Mouse (Mus musculus) layer of hippocampus, postnatal 14 days (tissue): ENCODE data around the gene Dnase2a. TPM values are rescaled to one million over a fixed set of nuclear protein-coding genes. Genes with fewer than 3 reads are reported as not detected.
"Not testable (repeated sequence)": the region's sequence is repeated elsewhere in the genome, so short reads cannot be mapped to it uniquely, and the experiment has no call there.

Experiments used
- DNase-seq, 2 experiments: peaks; one replicate each; pipeline ENCODE4 v3.0.0; 2021 to 2022; ENCODE audit warnings: low spot score in 2 of 2, mixed read lengths in 1 of 2
- total RNA-seq, 2 experiments: library from RNA; stranded (reverse); gene quantifications; 2 replicates each; pipeline ENCODE4 v1.2.3; 2021

Dnase2a gene
- total RNA-seq, 2 experiments from 2014 or later, result 4.0 TPM

DNA sequence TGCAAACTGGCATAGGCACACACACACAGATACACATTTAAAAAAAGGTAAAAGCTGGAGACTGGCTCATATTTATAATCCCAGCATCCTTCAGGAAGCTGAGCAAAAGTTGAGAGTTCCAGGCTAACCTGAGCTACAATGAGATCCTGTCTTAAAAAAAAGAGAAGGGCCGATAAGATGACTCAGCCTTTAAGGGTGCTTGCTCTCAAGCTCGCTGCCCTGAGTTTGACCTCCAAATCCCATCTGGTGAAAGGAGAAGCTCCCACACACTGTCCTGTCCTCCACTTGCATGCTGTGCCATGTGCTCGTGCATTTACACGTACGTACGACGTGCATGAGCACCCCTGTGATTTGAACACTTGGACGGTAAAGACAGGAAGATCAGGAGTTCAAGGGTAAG, 867 bp upstream of the Dnase2a start:
- no peak for DNase-seq

DNA sequence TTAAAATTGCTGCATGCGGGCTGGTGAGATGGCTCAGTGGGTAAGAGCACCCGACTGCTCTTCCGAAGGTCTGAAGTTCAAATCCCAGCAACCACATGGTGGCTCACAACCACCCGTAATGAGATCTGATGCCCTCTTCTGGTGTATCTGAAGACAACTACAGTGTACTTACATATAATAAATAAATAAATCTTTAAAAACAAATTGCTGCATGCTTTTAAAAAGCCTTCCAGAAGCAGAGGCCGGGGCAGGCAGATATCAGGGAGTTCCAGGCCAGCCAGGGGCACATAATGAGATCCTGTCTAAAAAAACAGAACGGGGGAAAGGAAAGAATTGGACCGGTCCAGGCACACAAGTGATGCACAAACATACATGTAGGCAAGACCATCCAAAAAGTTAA, 381 bp upstream of the Dnase2a start:
- DNase-seq, result not testable (repeated sequence)

- no peak for DNase-seq
Measured at GRCm38 (mm10) chr8:84909162-84909767, 905 bp downstream of the Dnase2a start.

- no peak for DNase-seq
Measured at GRCm38 (mm10) chr8:84909949-84910348, 1.6 kb downstream of the Dnase2a start.

DNA sequence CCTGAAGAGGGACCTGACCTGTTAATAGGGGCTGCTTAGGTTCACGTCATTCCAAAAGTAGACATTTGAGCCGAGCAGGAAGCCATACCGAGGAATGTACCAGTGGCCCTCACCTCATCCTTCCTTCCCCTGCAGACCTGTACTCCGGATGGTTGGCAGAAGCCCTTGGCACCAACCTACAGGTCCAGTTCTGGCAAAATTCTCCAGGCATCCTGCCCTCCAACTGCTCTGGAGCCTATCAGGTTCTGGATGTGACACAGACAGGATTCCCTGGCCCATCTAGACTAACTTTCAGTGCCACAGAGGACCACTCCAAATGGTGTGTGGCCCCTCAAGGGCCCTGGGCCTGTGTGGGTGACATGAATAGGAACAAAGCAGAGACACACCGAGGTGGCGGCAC, 2.2 kb downstream of the Dnase2a start:
- DNase-seq, result no peak

- DNase-seq, result no peak
Measured at GRCm38 (mm10) chr8:84911854-84912253, 3.5 kb downstream of the Dnase2a start.

- DNase-seq, result no peak
Measured at GRCm38 (mm10) chr8:84912391-84912790, 4.0 kb downstream of the Dnase2a start.

DNA sequence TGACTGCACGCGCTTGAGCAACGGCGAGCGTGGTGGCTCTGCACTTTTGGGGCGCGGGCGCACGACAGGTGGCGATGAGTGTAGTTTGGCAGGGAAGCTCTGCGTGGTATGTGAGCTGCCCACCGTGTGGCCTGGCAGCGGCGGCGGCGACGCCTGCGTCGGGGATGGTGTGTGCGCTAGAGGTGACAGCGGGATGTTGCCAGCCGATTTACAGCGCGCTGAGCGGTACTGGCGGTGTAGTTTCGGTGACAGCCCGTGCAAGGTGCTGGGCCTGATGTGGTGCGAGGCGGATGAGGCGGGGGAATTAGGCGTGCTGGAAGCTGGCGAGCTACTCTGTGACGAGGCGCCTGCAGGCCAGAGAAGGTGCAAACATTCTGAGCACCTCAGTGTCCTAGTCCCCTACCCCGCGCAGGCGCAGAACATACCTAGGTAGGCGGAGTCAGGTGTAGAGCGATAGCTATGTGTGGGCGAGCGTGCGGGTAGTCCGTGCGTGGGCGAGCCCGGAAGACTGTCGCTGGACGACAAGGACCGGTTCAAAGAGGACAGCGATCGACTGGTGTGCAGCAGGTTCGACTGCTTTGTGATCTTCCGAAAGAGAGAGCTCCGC, 4.6 kb downstream of the Dnase2a start:
- DNase-seq, result peak; percentile 56 to 57

DNA sequence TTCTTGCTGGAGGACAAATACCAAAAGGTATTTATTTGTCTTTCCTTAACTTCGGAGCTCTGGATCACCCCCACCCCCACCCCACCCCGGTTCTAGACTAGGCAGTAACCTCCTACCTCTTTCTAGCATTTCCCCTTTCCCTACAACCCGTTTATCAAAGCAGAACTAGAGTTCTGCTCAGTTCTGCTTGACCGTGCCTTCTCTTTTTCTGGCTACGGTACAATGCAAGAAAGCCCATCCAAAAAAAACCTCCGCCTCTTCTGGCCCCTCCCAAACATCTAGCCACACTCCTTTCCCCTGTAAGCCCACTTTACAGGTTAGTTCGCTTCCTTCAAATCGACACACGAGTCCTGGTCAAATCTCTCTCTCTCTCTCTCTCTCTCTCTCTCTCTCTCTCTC, 5.1 kb downstream of the Dnase2a start:
- no peak for DNase-seq

GRCm38 (mm10) chr8:84913960-84914359, 5.6 kb downstream of the Dnase2a start:
- no peak for DNase-seq

- DNase-seq, result no peak
Measured at GRCm38 (mm10) chr8:84915269-84915668, 6.9 kb downstream of the Dnase2a start.

GRCm38 (mm10) chr8:84917781-84918180, 9.4 kb downstream of the Dnase2a start:
- DNase-seq, result no peak

DNA sequence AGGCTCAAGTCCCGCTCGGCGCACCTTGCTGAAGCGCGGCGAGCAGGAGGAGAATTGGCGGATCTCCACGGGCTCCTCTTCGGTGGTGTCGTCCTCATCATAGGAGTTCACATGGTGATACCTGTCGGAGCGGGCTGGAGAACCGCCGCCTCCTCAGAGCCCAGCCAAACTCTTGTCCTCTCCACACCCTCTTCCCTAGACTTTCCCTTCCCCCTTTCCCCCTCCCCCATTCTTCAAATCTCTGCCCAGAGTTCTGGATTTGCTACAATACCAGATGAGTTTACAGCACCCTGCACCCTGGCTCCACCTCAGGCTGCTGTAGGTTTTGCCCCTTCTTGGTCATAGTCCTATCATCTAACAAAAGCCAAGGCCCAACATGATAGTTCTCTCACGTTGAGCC, 10.3 kb downstream of the Dnase2a start:
- no peak for DNase-seq

DNA sequence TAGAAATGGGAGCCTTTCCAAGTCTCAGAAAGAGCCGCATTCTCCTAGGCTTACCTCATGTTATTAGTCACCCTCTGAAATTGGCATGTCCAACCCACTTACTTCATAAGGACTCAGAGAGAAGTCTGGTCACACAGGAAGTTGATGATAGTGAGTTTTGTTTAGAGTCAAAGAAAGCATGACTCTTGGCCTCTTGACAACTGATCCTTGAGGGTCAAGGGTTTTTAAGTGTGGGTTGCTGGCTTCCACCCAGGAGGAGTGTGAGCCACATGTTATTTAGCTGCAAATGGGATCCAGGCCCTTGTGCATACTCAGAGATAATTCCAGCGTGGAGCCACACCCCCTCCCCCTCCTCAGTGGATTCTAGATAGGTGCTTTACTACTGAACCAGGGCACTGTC, 13.2 kb downstream of the Dnase2a start:
- no peak for DNase-seq

- DNase-seq, result no peak
Measured at GRCm38 (mm10) chr8:84925557-84925956, 17.2 kb downstream of the Dnase2a start.

DNA sequence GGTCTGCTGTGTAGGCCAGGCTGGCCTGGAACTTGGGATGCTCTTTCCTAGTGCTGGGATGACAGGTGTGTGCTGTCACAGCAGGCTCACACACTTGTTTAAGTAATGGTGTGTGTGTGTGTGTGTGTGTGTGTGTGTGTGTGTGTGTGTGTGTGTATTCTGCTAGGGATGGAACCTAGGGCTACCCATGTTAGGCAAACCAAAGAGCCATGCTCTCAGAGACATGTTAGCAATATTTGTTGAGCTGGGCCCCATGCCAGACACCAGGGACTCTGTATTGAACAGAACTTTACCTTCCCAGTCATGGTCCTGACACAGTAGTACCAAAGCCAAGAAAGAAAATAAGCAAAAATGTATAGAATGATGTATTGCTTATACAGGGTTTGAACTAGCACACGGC, 19.2 kb downstream of the Dnase2a start:
- no peak for DNase-seq

- DNase-seq, result peak; percentile 70 to 71
Measured at GRCm38 (mm10) chr8:84928456-84929306, 20.3 kb downstream of the Dnase2a start.

GRCm38 (mm10) chr8:84930582-84930981, 22.2 kb downstream of the Dnase2a start:
- no peak for DNase-seq

GRCm38 (mm10) chr8:84933767-84934559, 25.6 kb downstream of the Dnase2a start:
- no peak for DNase-seq

GRCm38 (mm10) chr8:84934860-84935259, 26.5 kb downstream of the Dnase2a start:
- DNase-seq, result no peak

- no peak for DNase-seq
Measured at GRCm38 (mm10) chr8:84935489-84935888, 27.1 kb downstream of the Dnase2a start.
